Mouse (Mus musculus) lung, postnatal 0 days (tissue): ENCODE measurements around the gene Dpyd. TPM values are rescaled to one million over a fixed set of nuclear protein-coding genes. Genes with fewer than 3 reads are reported as not detected.

Experiments used
- ATAC-seq: fragments of 200-750 bp; cut with Nextera tagmentation; 2 replicates; pipeline ENCODE4 v1.8.0; 2017; ENCODE audit warnings: moderate library complexity
- DNase-seq: peaks from one replicate; pipeline ENCODE4 v3.0.0-alpha.2; 2016; ENCODE audit warnings: low spot score
- H3K27ac ChIP-seq: fragments of 300-500 bp; sonication (generic); 2 replicates; pipeline ENCODE4 v1.5.1; 2014; ENCODE audit warnings: antibody characterized with exemption, mild to moderate bottlenecking, low read length, mixed read lengths
- H3K27me3 ChIP-seq: fragments of 300-500 bp; sonication (generic); replicated peaks from 2 replicates; pipeline ENCODE4 v1.6.1; 2014; ENCODE audit warnings: low read length, mixed read lengths; ENCODE audit not compliant: insufficient read depth
- H3K36me3 ChIP-seq: fragments of 300-500 bp; sonication (generic); 2 replicates; pipeline ENCODE4 v1.6.1; 2014; ENCODE audit warnings: low read length, mixed read lengths; ENCODE audit not compliant: insufficient read depth
- H3K4me1 ChIP-seq: fragments of 300-500 bp; sonication (generic); 2 replicates; pipeline ENCODE4 v1.6.1; 2014; ENCODE audit warnings: antibody characterized with exemption, low read depth, low read length, mixed read lengths; ENCODE audit not compliant: insufficient read depth
- H3K4me2 ChIP-seq: fragments of 300-500 bp; sonication (generic); replicated peaks from 2 replicates; pipeline ENCODE4 v1.6.1; 2014; ENCODE audit warnings: low read depth, mild to moderate bottlenecking, low read length, moderate library complexity, mixed read lengths
- H3K4me3 ChIP-seq: fragments of 300-500 bp; sonication (generic); 2 replicates; pipeline ENCODE4 v1.5.1; 2014; ENCODE audit warnings: low read depth, low read length
- H3K9ac ChIP-seq: fragments of 300-500 bp; sonication (generic); replicated peaks from 2 replicates; pipeline ENCODE4 v1.6.1; 2014; ENCODE audit warnings: low read depth, mild to moderate bottlenecking
- H3K9me3 ChIP-seq: fragments of 300-500 bp; sonication (generic); 2 replicates; pipeline ENCODE4 v1.6.1; 2016; ENCODE audit warnings: low read length, mixed read lengths
- CTCF ChIP-seq: IDR thresholded peaks from 2 replicates; pipeline ENCODE4 v1.5.1; 2016; ENCODE audit warnings: antibody characterized with exemption, mild to moderate bottlenecking
- EP300 ChIP-seq: IDR thresholded peaks from 2 replicates; pipeline ENCODE4 v1.6.1; 2016; ENCODE audit warnings: antibody characterized with exemption, mild to moderate bottlenecking, control low read depth
- WGBS: fragments of 180-500 bp; shearing (Covaris S2); extraction: QIAGEN DNeasy Blood & Tissue Kit; methylation state at CpG from one replicate; pipeline ENCODE4 v1.1.7; 2014; 5-methylcytosine and 5-hydroxymethylcytosine counted together
- polyA plus RNA-seq: library from polyadenylated mRNA; unstranded; fragments of >200 nt; fragmentation: Nextera tagmentation; extraction: Ambion mirVana; gene quantifications from 2 replicates; pipeline ENCODE4 v1.2.1, GENCODE M21; 2015

Dpyd gene
- polyA plus RNA-seq, 1 experiment from 2014 or later, result 10.0 TPM

- H3K27ac ChIP-seq, result no peak overlapping the region
- ATAC-seq (no peak), DNase-seq (no peak)
- H3K9ac ChIP-seq, result no peak overlapping the region
- TF ChIP-seq CTCF (no peak), EP300 (no peak)
- H3K36me3 ChIP-seq, result no peaks in the 10 kb centered on the region
- 72% methylated on average over 1 of the region's 1 CpGs for WGBS
- no peak overlapping the region for H3K4me3 ChIP-seq
- H3K27me3 ChIP-seq, result no peaks in the 10 kb centered on the region
- no peak overlapping the region for H3K4me2 ChIP-seq
- no peaks in the 10 kb centered on the region for H3K9me3 ChIP-seq
- H3K4me1 ChIP-seq, result no peaks in the 10 kb centered on the region
Measured at GRCm38 (mm10) chr3:119042611-119043010, 480.7 kb downstream of the Dpyd start.

GRCm38 (mm10) chr3:119056144-119056543, 494.2 kb downstream of the Dpyd start:
- no peak for TF ChIP-seq CTCF
- Histone ChIP-seq H3K27me3 (no peaks in the 10 kb centered on the region), H3K27ac (no peak overlapping the region), H3K4me1 (no peaks in the 10 kb centered on the region), H3K36me3 (no peaks in the 10 kb centered on the region), H3K9me3 (no peaks in the 10 kb centered on the region), H3K9ac (no peak overlapping the region), H3K4me2 (no peak overlapping the region), H3K4me3 (no peak overlapping the region)
- ATAC-seq (no peak), DNase-seq (no peak)
- WGBS, result 93% methylated on average over 1 of the region's 1 CpGs

GRCm38 (mm10) chr3:119063214-119063613, 501.3 kb downstream of the Dpyd start:
- DNase-seq (no peak), ATAC-seq (no peak)
- H3K9me3 ChIP-seq, result no peaks in the 10 kb centered on the region
- no peak overlapping the region for H3K9ac ChIP-seq
- no peak overlapping the region for H3K27ac ChIP-seq
- no peaks in the 10 kb centered on the region for H3K4me1 ChIP-seq
- TF ChIP-seq CTCF, result no peak
- no peak overlapping the region for H3K4me3 ChIP-seq
- H3K36me3 ChIP-seq, result no peaks in the 10 kb centered on the region
- 49% methylated on average over 4 of the region's 4 CpGs for WGBS
- no peak overlapping the region for H3K4me2 ChIP-seq
- no peaks in the 10 kb centered on the region for H3K27me3 ChIP-seq

- no peak overlapping the region for H3K4me2 ChIP-seq
- H3K27me3 ChIP-seq, result no peaks in the 10 kb centered on the region
- ATAC-seq (no peak), DNase-seq (no peak)
- no peaks in the 10 kb centered on the region for H3K4me1 ChIP-seq
- no peak overlapping the region for H3K4me3 ChIP-seq
- H3K27ac ChIP-seq, result no peak overlapping the region
- TF ChIP-seq CTCF, result no peak
- TF ChIP-seq EP300, result no peak
- no peaks in the 10 kb centered on the region for H3K36me3 ChIP-seq
- H3K9ac ChIP-seq, result no peak overlapping the region
- WGBS, result 21% methylated on average over 1 of the region's 1 CpGs
- H3K9me3 ChIP-seq, result no peaks in the 10 kb centered on the region
Measured at GRCm38 (mm10) chr3:119063642-119064041, 501.7 kb downstream of the Dpyd start.

GRCm38 (mm10) chr3:119064746-119065145, 502.8 kb downstream of the Dpyd start:
- Histone ChIP-seq H3K9me3 (no peaks in the 10 kb centered on the region), H3K9ac (no peak overlapping the region), H3K27me3 (no peaks in the 10 kb centered on the region), H3K4me3 (no peak overlapping the region), H3K27ac (no peak overlapping the region), H3K4me2 (no peak overlapping the region), H3K4me1 (no peaks in the 10 kb centered on the region), H3K36me3 (no peaks in the 10 kb centered on the region)
- no peak for DNase-seq
- 57% methylated on average over 7 of the region's 7 CpGs for WGBS
- TF ChIP-seq CTCF (no peak), EP300 (no peak)
- ATAC-seq, result no peak

GRCm38 (mm10) chr3:119067221-119067620, 505.3 kb downstream of the Dpyd start:
- 74% methylated on average over 9 of the region's 9 CpGs for WGBS
- no peak overlapping the region for H3K4me3 ChIP-seq

GRCm38 (mm10) chr3:119086618-119087017, 524.7 kb downstream of the Dpyd start:
- DNase-seq, result peak; percentile 24
- 22% methylated on average over 1 of the region's 1 CpGs for WGBS

More at GRCm38 (mm10) chr3:119067221-119067620, 505.3 kb downstream of the Dpyd start:
- Histone ChIP-seq H3K9ac (no peak overlapping the region), H3K4me2 (no peak overlapping the region), H3K27me3 (no peaks in the 10 kb centered on the region), H3K27ac (no peak overlapping the region), H3K36me3 (no peaks in the 10 kb centered on the region), H3K4me1 (no peaks in the 10 kb centered on the region), H3K9me3 (no peaks in the 10 kb centered on the region)
- TF ChIP-seq EP300, result no peak
- TF ChIP-seq CTCF, result no peak
- DNase-seq, result no peak
- ATAC-seq, result no peak

More at GRCm38 (mm10) chr3:119086618-119087017, 524.7 kb downstream of the Dpyd start:
- Histone ChIP-seq H3K9me3 (no peaks in the 10 kb centered on the region), H3K4me1 (no peaks in the 10 kb centered on the region), H3K4me3 (no peak overlapping the region), H3K27ac (no peak overlapping the region), H3K36me3 (no peaks in the 10 kb centered on the region), H3K27me3 (no peaks in the 10 kb centered on the region), H3K9ac (no peak overlapping the region), H3K4me2 (no peak overlapping the region)
- TF ChIP-seq EP300 (no peak), CTCF (no peak)
- ATAC-seq, result no peak
